Mouse (Mus musculus): Measurements from ENCODE around the gene Clstn1.

- TF ChIP-seq CTCF (IDR thresholded peaks at IDR 0.05; ENCODE audit: borderline replicate concordance, extremely low read depth, insufficient read depth, insufficient read length) (no peak), POLR2A (IDR thresholded peaks at IDR 0.05; ENCODE audit: borderline replicate concordance, extremely low read depth, insufficient read depth, insufficient read length, poor library complexity, severe bottlenecking) (no peak)
These were observed 73.3 kb downstream of the Clstn1 start for GRCm38 (mm10) chr4:149659495-149660116.

All from brain, embryonic 14.5 days (tissue).